Mouse (Mus musculus): ENCODE measurements at regions not wholly inside any gene's neighbourhood (a gene's known extent, or its start where the extent isn't known, plus 50 kb on each side); places are given as distances from the start of the nearest gene placed in this dataset.

- peak; percentile 25 for DNase-seq
- 26% methylated on average over 13 of the region's 13 CpGs for WGBS
- no peak overlapping the region for H3K4me3 ChIP-seq (replicated peaks; ENCODE audit: extremely low read depth, low read depth, low read length)
- TF ChIP-seq CTCF (IDR thresholded peaks at IDR 0.05; ENCODE audit: insufficient read depth, low read length), result no peak
- TF ChIP-seq POLR2A (IDR thresholded peaks at IDR 0.05; ENCODE audit: borderline replicate concordance, extremely low read depth, low read depth, low read length), result peak; percentile 32; the same call in 1 of the 2 replicates
- H3K4me1 ChIP-seq (ENCODE audit: control insufficient read depth, insufficient read depth, low read length), result peaks cover 8% of the 10 kb centered on the region; the same call in 1 of the 2 replicates
Measured at GRCm38 (mm10) chr6:140955751-140956521, 226.9 kb downstream of the Gm11077 start.

- TF ChIP-seq POLR2A (IDR thresholded peaks at IDR 0.05; ENCODE audit: borderline replicate concordance, extremely low read depth, low read depth, low read length), result no peak
- no peak for TF ChIP-seq CTCF (IDR thresholded peaks at IDR 0.05; ENCODE audit: insufficient read depth, low read length)
- H3K4me1 ChIP-seq (ENCODE audit: control insufficient read depth, insufficient read depth, low read length), result peaks cover 8% of the 10 kb centered on the region; the same call in 1 of the 2 replicates
- peak; percentile 8 for DNase-seq
- no peak overlapping the region for H3K4me3 ChIP-seq (replicated peaks; ENCODE audit: extremely low read depth, low read depth, low read length)
- 55% methylated on average over 4 of the region's 4 CpGs for WGBS
Measured at GRCm38 (mm10) chr6:140956522-140956863, 227.4 kb downstream of the Gm11077 start.

GRCm38 (mm10) chr6:140961987-140962386 lies 232.9 kb downstream of the Gm11077 start:
- TF ChIP-seq POLR2A (IDR thresholded peaks at IDR 0.05; ENCODE audit: borderline replicate concordance, extremely low read depth, low read depth, low read length) (no peak), CTCF (IDR thresholded peaks at IDR 0.05; ENCODE audit: insufficient read depth, low read length) (no peak)
- WGBS, result 80% methylated on average over 11 of the region's 11 CpGs
- peaks cover under 1% of the 10 kb centered on the region; the same call in 1 of the 2 replicates for H3K4me1 ChIP-seq (ENCODE audit: control insufficient read depth, insufficient read depth, low read length)
- DNase-seq, result no peak
- no peak overlapping the region for H3K4me3 ChIP-seq (replicated peaks; ENCODE audit: extremely low read depth, low read depth, low read length)

GRCm38 (mm10) chr6:140962563-140962962 lies 233.5 kb downstream of the Gm11077 start:
- no peak for DNase-seq
- TF ChIP-seq POLR2A (IDR thresholded peaks at IDR 0.05; ENCODE audit: borderline replicate concordance, extremely low read depth, low read depth, low read length) (no peak), CTCF (IDR thresholded peaks at IDR 0.05; ENCODE audit: insufficient read depth, low read length) (no peak)
- 67% methylated on average over 4 of the region's 4 CpGs for WGBS

GRCm38 (mm10) chr6:140973732-140974131 lies 244.6 kb downstream of the Gm11077 start:
- no peak overlapping the region for H3K4me3 ChIP-seq (replicated peaks; ENCODE audit: extremely low read depth, low read depth, low read length)
- WGBS, result 42% methylated on average over 6 of the region's 6 CpGs
- no peaks in the 10 kb centered on the region; the same call in 1 of the 2 replicates for H3K4me1 ChIP-seq (ENCODE audit: control insufficient read depth, insufficient read depth, low read length)

More at GRCm38 (mm10) chr6:140962563-140962962, 233.5 kb downstream of the Gm11077 start:
- Histone ChIP-seq H3K4me3 (replicated peaks; ENCODE audit: extremely low read depth, low read depth, low read length) (no peak overlapping the region), H3K4me1 (ENCODE audit: control insufficient read depth, insufficient read depth, low read length) (no peaks in the 10 kb centered on the region)

GRCm38 (mm10) chr6:140976989-140977388 lies 247.9 kb downstream of the Gm11077 start:
- Histone ChIP-seq H3K4me1 (ENCODE audit: control insufficient read depth, insufficient read depth, low read length) (peaks cover 2% of the 10 kb centered on the region; the same call in 1 of the 2 replicates), H3K4me3 (replicated peaks; ENCODE audit: extremely low read depth, low read depth, low read length) (no peak overlapping the region)
- no peak for DNase-seq
- TF ChIP-seq POLR2A (IDR thresholded peaks at IDR 0.05; ENCODE audit: borderline replicate concordance, extremely low read depth, low read depth, low read length), result no peak
- no peak for TF ChIP-seq CTCF (IDR thresholded peaks at IDR 0.05; ENCODE audit: insufficient read depth, low read length)
- 43% methylated on average over 5 of the region's 5 CpGs for WGBS

More at GRCm38 (mm10) chr6:140973732-140974131, 244.6 kb downstream of the Gm11077 start:
- DNase-seq, result no peak
- no peak for TF ChIP-seq POLR2A (IDR thresholded peaks at IDR 0.05; ENCODE audit: borderline replicate concordance, extremely low read depth, low read depth, low read length)
- no peak for TF ChIP-seq CTCF (IDR thresholded peaks at IDR 0.05; ENCODE audit: insufficient read depth, low read length)

GRCm38 (mm10) chr6:140983610-140984009 lies 254.5 kb downstream of the Gm11077 start:
- Histone ChIP-seq H3K4me1 (ENCODE audit: control insufficient read depth, insufficient read depth, low read length) (peaks cover 2% of the 10 kb centered on the region; the same call in 1 of the 2 replicates), H3K4me3 (replicated peaks; ENCODE audit: extremely low read depth, low read depth, low read length) (no peak overlapping the region)
- TF ChIP-seq POLR2A (IDR thresholded peaks at IDR 0.05; ENCODE audit: borderline replicate concordance, extremely low read depth, low read depth, low read length), result no peak
- no peak for TF ChIP-seq CTCF (IDR thresholded peaks at IDR 0.05; ENCODE audit: insufficient read depth, low read length)
- DNase-seq, result no peak
- 93% methylated on average over 8 of the region's 8 CpGs for WGBS

- no peak for DNase-seq
- Histone ChIP-seq H3K4me3 (replicated peaks; ENCODE audit: extremely low read depth, low read depth, low read length) (no peak overlapping the region), H3K4me1 (ENCODE audit: control insufficient read depth, insufficient read depth, low read length) (no peaks in the 10 kb centered on the region)
- TF ChIP-seq POLR2A (IDR thresholded peaks at IDR 0.05; ENCODE audit: borderline replicate concordance, extremely low read depth, low read depth, low read length), result no peak
- no peak for TF ChIP-seq CTCF (IDR thresholded peaks at IDR 0.05; ENCODE audit: insufficient read depth, low read length)
- 68% methylated on average over 7 of the region's 7 CpGs for WGBS
Measured at GRCm38 (mm10) chr6:140984249-140984648, 255.2 kb downstream of the Gm11077 start.

GRCm38 (mm10) chr6:140993643-140994580 lies 255.2 kb upstream of the Pde3a start:
- WGBS, result 75% methylated on average over 13 of the region's 13 CpGs
- TF ChIP-seq POLR2A (IDR thresholded peaks at IDR 0.05; ENCODE audit: borderline replicate concordance, extremely low read depth, low read depth, low read length), result no peak
- TF ChIP-seq CTCF (IDR thresholded peaks at IDR 0.05; ENCODE audit: insufficient read depth, low read length), result no peak
- no peak for DNase-seq

More at GRCm38 (mm10) chr6:140993643-140994580, 255.2 kb upstream of the Pde3a start:
- no peaks in the 10 kb centered on the region for H3K4me1 ChIP-seq (ENCODE audit: control insufficient read depth, insufficient read depth, low read length)
- no peak overlapping the region for H3K4me3 ChIP-seq (replicated peaks; ENCODE audit: extremely low read depth, low read depth, low read length)

All from lung, adult 2 months (tissue).